Mouse (Mus musculus): ENCODE data around the gene Rasl11a. TPM values are rescaled to one million over a fixed set of nuclear protein-coding genes. Genes with fewer than 3 reads are reported as not detected.

Gene Rasl11a
- polyA plus RNA-seq, 1 experiment = 5.8 TPM

DNA sequence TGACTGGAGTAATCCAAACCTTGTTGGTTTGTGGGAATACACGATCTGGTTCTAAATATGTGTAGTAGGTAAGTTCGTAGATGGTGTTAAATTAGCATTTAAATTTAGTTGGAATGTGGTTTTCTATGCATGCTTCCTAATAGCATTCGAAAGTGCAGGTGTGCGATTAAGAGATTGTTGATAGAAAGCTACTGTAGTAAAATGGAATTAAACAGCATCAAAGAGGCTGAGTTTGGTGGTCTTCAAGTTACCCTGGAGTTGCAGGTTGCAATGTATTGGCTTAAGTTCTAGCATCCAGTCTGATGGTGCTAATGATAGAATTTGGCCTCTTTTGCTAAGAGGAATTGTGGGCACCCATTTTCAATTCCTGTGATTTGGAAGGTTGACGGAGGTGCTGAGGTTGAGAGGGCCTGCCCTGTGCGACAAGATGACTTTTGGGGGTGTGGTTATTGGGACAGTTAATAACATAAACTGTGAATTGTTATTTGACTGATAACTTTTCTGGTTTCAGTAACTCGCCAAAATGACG, 11.1 kb upstream of the Rasl11a start:
- Histone ChIP-seq H3K27ac (ENCODE audit: insufficient read depth, low read depth, low read length) (peak overlapping the region; percentile 71; the same call in 1 of the 2 replicates), H3K27me3 (ENCODE audit: control insufficient read depth, insufficient read depth, low read length) (no peaks in the 10 kb centered on the region), H3K36me3 (ENCODE audit: control insufficient read depth, insufficient read depth, low read length) (peaks cover 32% of the 10 kb centered on the region), H3K4me3 (ENCODE audit: low read depth, low read length) (peak overlapping the region; percentile 72), H3K4me1 (ENCODE audit: control insufficient read depth, insufficient read depth, insufficient read length, low read length) (peaks cover 3% of the 10 kb centered on the region; the same call in 1 of the 2 replicates)
- no peak for TF ChIP-seq POLR2A (IDR thresholded peaks at IDR 0.05; ENCODE audit: low read depth, low read length)
- no peak for TF ChIP-seq CTCF (IDR thresholded peaks at IDR 0.05; ENCODE audit: extremely low read depth, insufficient read length, insufficient replicate concordance, low read depth, low read length)
- 7% methylated on average over 8 of the region's 8 CpGs for WGBS

DNA sequence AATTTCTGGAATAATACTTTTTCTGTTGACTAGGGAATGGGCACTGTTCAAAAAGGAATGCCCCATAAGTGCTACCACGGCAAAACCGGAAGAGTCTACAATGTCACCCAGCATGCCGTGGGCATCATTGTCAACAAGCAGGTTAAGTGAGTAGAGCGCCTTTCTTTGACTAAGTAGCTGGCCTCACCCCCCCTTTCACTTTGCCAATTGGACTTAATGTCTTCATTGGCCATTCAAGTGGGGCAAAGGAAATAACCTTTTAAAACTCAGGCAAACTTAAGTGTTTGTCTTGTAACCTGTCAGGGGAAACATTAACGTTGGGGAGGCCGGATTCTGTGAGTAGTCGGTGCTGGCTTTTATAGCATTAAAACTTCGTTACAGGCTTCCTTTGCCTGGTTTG, 9.9 kb upstream of the Rasl11a start:
- no peak overlapping the region for H3K27ac ChIP-seq (ENCODE audit: insufficient read depth, low read depth, low read length)
- WGBS = 54% methylated on average over 8 of the region's 8 CpGs
- no peak overlapping the region for H3K4me3 ChIP-seq (ENCODE audit: low read depth, low read length)
- no peaks in the 10 kb centered on the region for H3K27me3 ChIP-seq (ENCODE audit: control insufficient read depth, insufficient read depth, low read length)
- TF ChIP-seq POLR2A (IDR thresholded peaks at IDR 0.05; ENCODE audit: low read depth, low read length) (no peak), CTCF (IDR thresholded peaks at IDR 0.05; ENCODE audit: extremely low read depth, insufficient read length, insufficient replicate concordance, low read depth, low read length) (no peak)
- peaks cover 35% of the 10 kb centered on the region for H3K36me3 ChIP-seq (ENCODE audit: control insufficient read depth, insufficient read depth, low read length)
- H3K4me1 ChIP-seq (ENCODE audit: control insufficient read depth, insufficient read depth, insufficient read length, low read length) = peaks cover 3% of the 10 kb centered on the region; the same call in 1 of the 2 replicates

DNA sequence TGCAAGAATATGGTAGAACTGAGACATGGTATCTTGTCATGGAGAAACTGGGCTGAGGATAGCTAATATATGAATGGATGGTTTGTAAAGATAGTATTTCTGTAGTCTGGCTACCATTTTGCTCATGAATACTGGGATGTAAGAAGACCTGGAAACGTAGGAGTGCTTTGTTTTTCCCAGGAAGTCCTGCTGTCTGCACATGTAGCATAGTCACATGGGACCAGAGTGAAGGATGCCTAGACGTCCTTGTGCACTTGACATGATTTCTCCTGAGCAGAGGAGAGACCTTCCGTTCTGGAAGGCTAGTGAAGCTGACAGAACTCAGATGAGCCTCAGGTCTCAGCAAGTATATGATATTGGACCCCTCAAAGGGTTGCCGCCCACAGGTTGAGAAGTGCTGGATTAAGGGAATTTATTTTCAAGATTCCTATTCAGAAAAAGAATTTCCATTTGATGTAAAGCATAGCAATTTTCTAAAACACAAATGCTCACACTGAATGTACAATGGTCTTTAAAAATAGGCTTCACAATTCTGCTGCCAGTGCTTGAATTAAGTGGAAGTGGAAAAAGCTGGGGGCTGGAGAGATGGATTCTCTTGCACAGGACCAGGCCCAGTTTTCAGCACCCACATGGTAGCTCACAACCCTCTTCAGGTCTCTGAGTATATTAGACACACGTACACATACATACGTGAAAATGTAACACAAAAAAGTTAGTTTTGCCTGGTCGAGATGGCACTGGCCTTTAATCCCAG, 6.7 kb upstream of the Rasl11a start:
- TF ChIP-seq CTCF (IDR thresholded peaks at IDR 0.05; ENCODE audit: extremely low read depth, insufficient read length, insufficient replicate concordance, low read depth, low read length) (no peak), POLR2A (IDR thresholded peaks at IDR 0.05; ENCODE audit: low read depth, low read length) (no peak)
- peaks cover 3% of the 10 kb centered on the region; the same call in 1 of the 2 replicates for H3K4me1 ChIP-seq (ENCODE audit: control insufficient read depth, insufficient read depth, insufficient read length, low read length)
- H3K27me3 ChIP-seq (ENCODE audit: control insufficient read depth, insufficient read depth, low read length) = no peaks in the 10 kb centered on the region
- 70% methylated on average over 7 of the region's 7 CpGs for WGBS
- H3K36me3 ChIP-seq (ENCODE audit: control insufficient read depth, insufficient read depth, low read length) = peaks cover 35% of the 10 kb centered on the region
- no peak overlapping the region for H3K27ac ChIP-seq (ENCODE audit: insufficient read depth, low read depth, low read length)
- H3K4me3 ChIP-seq (ENCODE audit: low read depth, low read length) = no peak overlapping the region

DNA sequence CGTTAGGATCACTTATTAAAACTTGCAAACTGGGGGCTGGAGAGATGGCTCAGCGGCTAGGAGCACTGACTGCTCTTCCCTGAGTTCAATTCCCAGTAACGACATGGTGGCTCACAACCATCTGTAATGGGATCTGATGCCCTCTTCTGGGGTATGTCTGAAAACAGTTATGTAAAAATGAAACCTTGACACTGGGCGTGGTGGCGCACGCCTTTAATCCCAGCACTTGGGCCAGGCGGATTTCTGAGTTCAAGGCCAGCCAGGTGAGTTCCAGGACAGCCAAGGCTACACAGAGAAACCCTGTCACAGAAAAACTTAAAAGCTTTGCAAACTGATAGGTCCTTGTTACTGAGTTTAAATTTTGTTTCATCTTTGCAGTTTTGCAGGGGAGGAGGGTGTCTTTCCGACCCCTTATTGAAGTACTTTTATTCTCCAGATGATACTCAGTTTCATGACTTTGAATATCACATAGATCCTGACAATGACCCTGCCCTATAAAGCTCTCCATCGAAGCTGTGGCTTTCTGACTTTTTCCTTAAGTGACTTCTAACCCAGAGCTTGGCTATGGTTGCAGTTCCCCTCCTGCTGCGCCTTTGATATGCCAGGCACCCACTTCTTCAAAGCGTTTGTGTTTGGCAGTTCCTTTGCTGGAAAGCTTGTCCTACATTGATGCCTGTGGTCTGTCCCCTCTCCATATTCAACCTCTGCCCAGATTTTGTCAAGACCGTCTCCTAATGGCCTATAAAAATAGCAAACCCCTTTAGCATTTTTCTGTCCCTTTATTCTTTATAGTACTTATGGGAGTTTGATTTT, 5.8 kb upstream of the Rasl11a start:
- WGBS = 54% methylated on average over 12 of the region's 12 CpGs

DNA sequence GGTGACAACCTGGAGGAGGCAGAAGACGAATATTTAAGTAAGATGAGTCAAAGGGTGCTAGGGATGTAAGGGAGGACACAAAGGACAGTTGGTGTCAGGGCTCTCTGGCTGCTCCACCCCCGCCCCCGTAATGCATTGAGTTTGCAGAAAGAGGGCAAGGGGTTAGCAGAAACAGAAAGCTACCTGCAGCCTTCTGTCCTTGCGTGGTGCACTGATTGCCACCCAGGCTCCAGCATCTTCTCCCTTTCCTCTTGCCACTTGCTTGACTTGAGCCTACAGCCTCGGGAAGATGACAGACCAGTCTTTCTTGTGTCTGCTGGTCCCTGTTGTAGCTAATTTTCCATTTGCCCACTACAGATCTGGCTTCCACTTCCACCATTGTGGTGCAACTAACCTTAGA, 5.1 kb upstream of the Rasl11a start:
- Histone ChIP-seq H3K36me3 (ENCODE audit: control insufficient read depth, insufficient read depth, low read length) (peaks cover 32% of the 10 kb centered on the region), H3K4me1 (ENCODE audit: control insufficient read depth, insufficient read depth, insufficient read length, low read length) (no peaks in the 10 kb centered on the region; the same call in 1 of the 2 replicates), H3K4me3 (ENCODE audit: low read depth, low read length) (no peak overlapping the region), H3K27me3 (ENCODE audit: control insufficient read depth, insufficient read depth, low read length) (no peaks in the 10 kb centered on the region), H3K27ac (ENCODE audit: insufficient read depth, low read depth, low read length) (no peak overlapping the region)
- TF ChIP-seq CTCF (IDR thresholded peaks at IDR 0.05; ENCODE audit: extremely low read depth, insufficient read length, insufficient replicate concordance, low read depth, low read length) = no peak
- no peak for TF ChIP-seq POLR2A (IDR thresholded peaks at IDR 0.05; ENCODE audit: low read depth, low read length)
- WGBS = 79% methylated on average over 5 of the region's 5 CpGs

More for the DNA sequence above, 5.8 kb upstream of the Rasl11a start:
- Histone ChIP-seq H3K36me3 (ENCODE audit: control insufficient read depth, insufficient read depth, low read length) (peaks cover 35% of the 10 kb centered on the region), H3K27ac (ENCODE audit: insufficient read depth, low read depth, low read length) (no peak overlapping the region), H3K27me3 (ENCODE audit: control insufficient read depth, insufficient read depth, low read length) (no peaks in the 10 kb centered on the region), H3K4me3 (ENCODE audit: low read depth, low read length) (no peak overlapping the region), H3K4me1 (ENCODE audit: control insufficient read depth, insufficient read depth, insufficient read length, low read length) (no peaks in the 10 kb centered on the region)
- TF ChIP-seq POLR2A (IDR thresholded peaks at IDR 0.05; ENCODE audit: low read depth, low read length) (no peak), CTCF (IDR thresholded peaks at IDR 0.05; ENCODE audit: extremely low read depth, insufficient read length, insufficient replicate concordance, low read depth, low read length) (no peak)

DNA sequence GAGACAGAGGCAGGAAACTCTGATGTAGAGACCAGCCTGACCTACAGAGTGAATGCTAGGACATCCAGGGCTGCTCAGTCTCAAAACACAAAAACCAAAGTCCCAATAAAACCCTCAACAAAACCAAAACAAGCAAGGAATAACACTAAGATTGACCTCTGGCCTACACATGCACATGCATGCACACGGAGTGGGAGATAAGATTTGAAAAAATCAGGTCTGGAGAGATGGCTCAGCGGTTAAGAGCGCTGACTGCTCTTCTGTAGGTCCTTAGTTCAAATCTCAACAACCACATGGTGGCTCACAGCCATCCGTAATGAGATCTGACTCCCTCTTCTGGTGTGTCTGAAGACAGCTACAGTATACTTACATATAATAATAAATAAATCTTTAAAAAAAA, 4.4 kb upstream of the Rasl11a start:
- peaks cover 2% of the 10 kb centered on the region; the same call in 1 of the 2 replicates for H3K4me1 ChIP-seq (ENCODE audit: control insufficient read depth, insufficient read depth, insufficient read length, low read length)
- H3K27ac ChIP-seq (ENCODE audit: insufficient read depth, low read depth, low read length) = no peak overlapping the region
- TF ChIP-seq POLR2A (IDR thresholded peaks at IDR 0.05; ENCODE audit: low read depth, low read length) = no peak
- TF ChIP-seq CTCF (IDR thresholded peaks at IDR 0.05; ENCODE audit: extremely low read depth, insufficient read length, insufficient replicate concordance, low read depth, low read length) = no peak
- no peaks in the 10 kb centered on the region for H3K27me3 ChIP-seq (ENCODE audit: control insufficient read depth, insufficient read depth, low read length)
- no peak overlapping the region for H3K4me3 ChIP-seq (ENCODE audit: low read depth, low read length)
- WGBS = 63% methylated on average over 4 of the region's 4 CpGs
- peaks cover 26% of the 10 kb centered on the region for H3K36me3 ChIP-seq (ENCODE audit: control insufficient read depth, insufficient read depth, low read length)

DNA sequence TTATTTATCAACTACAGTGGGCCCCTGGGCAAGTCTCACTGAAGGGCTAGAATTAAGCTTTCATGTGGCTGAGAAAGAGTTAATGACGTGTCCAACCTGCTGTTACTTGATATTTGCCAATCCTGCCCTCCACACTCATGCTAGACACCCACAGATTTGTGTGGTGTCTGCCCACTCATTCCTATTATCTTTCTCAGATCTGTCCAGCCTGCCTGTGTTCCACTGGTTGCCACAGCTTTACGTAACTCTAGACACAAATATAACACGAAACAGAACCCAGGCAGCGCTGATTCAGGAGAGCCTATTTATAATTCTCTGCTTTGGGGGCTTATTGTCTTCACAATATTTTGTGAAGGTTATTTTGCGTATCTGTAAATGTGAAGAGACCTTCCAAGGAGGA, 3.6 kb upstream of the Rasl11a start:
- Histone ChIP-seq H3K36me3 (ENCODE audit: control insufficient read depth, insufficient read depth, low read length) (peaks cover 19% of the 10 kb centered on the region), H3K27ac (ENCODE audit: insufficient read depth, low read depth, low read length) (no peak overlapping the region), H3K4me1 (ENCODE audit: control insufficient read depth, insufficient read depth, insufficient read length, low read length) (peaks cover 5% of the 10 kb centered on the region), H3K27me3 (ENCODE audit: control insufficient read depth, insufficient read depth, low read length) (no peaks in the 10 kb centered on the region), H3K4me3 (ENCODE audit: low read depth, low read length) (no peak overlapping the region)
- 82% methylated on average over 5 of the region's 5 CpGs for WGBS
- TF ChIP-seq CTCF (IDR thresholded peaks at IDR 0.05; ENCODE audit: extremely low read depth, insufficient read length, insufficient replicate concordance, low read depth, low read length) (no peak), POLR2A (IDR thresholded peaks at IDR 0.05; ENCODE audit: low read depth, low read length) (no peak)

Measured in small intestine, adult 2 months (tissue).